Mouse (Mus musculus) cerebellum, adult 2 months (tissue): ENCODE data around the gene Lyrm7.

Experiments
- CTCF ChIP-seq: fragments of 200-500 bp; IDR thresholded peaks from 2 replicates; pipeline ENCODE4 v1.5.1; 2011; ENCODE audit warnings: low read depth, mild to moderate bottlenecking, control low read depth, low read length, moderate library complexity, borderline replicate concordance; ENCODE audit not compliant: insufficient read depth
- POLR2A ChIP-seq: fragments of 200-500 bp; IDR thresholded peaks from 2 replicates; pipeline ENCODE4 v1.6.1; 2011; ENCODE audit warnings: low read length, control low read depth, borderline replicate concordance; ENCODE audit not compliant: insufficient read depth

DNA sequence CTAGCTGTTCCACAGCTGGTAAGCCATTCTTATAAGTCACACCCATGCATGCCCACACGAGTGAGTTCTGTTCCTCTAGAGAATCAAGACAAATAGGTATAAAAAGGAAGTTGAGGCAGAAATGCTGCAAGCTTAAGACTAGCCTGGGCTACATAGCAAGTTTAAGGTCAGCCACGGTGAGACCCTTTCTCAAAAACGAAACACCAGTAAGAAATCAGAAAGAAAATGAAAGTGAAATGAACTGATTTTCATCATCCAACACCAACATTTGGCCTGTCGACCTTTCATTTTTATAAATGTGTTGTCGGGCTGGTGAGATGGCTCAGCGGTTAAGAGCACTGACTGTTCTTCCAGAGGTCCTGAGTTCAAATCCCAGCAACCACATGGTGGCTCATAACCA lies 18.2 kb upstream of the Lyrm7 start:
- TF ChIP-seq CTCF (no peak), POLR2A (no peak)
